Mouse (Mus musculus) CD4-positive, CD25-positive, alpha-beta regulatory T cell, adult 2 months (primary cell): ENCODE measurements at regions not wholly inside any gene's neighbourhood (a gene's known extent, or its start where the extent isn't known, plus 50 kb on each side); places are given as distances from the start of the nearest gene placed in this dataset.

Source experiments
- DNase-seq: peaks from one replicate; pipeline ENCODE4 v3.0.0-alpha.2; 2012; ENCODE audit warnings: low read depth, low spot score

GRCm38 (mm10) chr9:30284562-30285323 lies 142.2 kb upstream of the Snx19 start:
- no peak for DNase-seq

- DNase-seq = no peak
Measured at GRCm38 (mm10) chr9:30285324-30285599, 141.6 kb upstream of the Snx19 start.

GRCm38 (mm10) chr9:30299844-30300243 lies 127.1 kb upstream of the Snx19 start:
- no peak for DNase-seq

- no peak for DNase-seq
Measured at GRCm38 (mm10) chr9:30308281-30308680, 118.6 kb upstream of the Snx19 start.

GRCm38 (mm10) chr9:30313360-30313759 lies 113.5 kb upstream of the Snx19 start:
- no peak for DNase-seq

GRCm38 (mm10) chr9:30314355-30315171 lies 112.3 kb upstream of the Snx19 start:
- no peak for DNase-seq

- no peak for DNase-seq
Measured at GRCm38 (mm10) chr9:30315172-30315644, 111.7 kb upstream of the Snx19 start.

- DNase-seq = no peak
Measured at GRCm38 (mm10) chr9:30344866-30345265, 82.0 kb upstream of the Snx19 start.

- DNase-seq = no peak
Measured at GRCm38 (mm10) chr9:30353965-30354364, 72.9 kb upstream of the Snx19 start.

GRCm38 (mm10) chr9:30355642-30356041 lies 71.3 kb upstream of the Snx19 start:
- DNase-seq = no peak

- DNase-seq = no peak
Measured at GRCm38 (mm10) chr9:30369554-30370440, 57.1 kb upstream of the Snx19 start.

- no peak for DNase-seq
Measured at GRCm38 (mm10) chr9:30370789-30371188, 56.1 kb upstream of the Snx19 start.

- DNase-seq = no peak
Measured at GRCm38 (mm10) chr9:30376908-30377307, 50.0 kb upstream of the Snx19 start.
